Mouse (Mus musculus) embryonic facial prominence, embryonic 11.5 days (tissue): ENCODE measurements at regions not wholly inside any gene's neighbourhood (a gene's known extent, or its start where the extent isn't known, plus 50 kb on each side); places are given as distances from the start of the nearest gene placed in this dataset.
"Not testable (repeated sequence)": the region's sequence is repeated elsewhere in the genome, so short reads cannot be mapped to it uniquely, and the experiment has no call there.

ENCODE experiments used
- ATAC-seq: fragments of 200-750 bp; cut with Nextera tagmentation; replicated peaks from 2 replicates; pipeline ENCODE4 v1.8.0; 2017; ENCODE audit warnings: low read depth; ENCODE audit not compliant: insufficient number of reproducible peaks, low FRiP score, low TSS enrichment
- DNase-seq: peaks from one replicate; pipeline ENCODE4 v3.0.0-alpha.2; 2015; ENCODE audit warnings: low spot score
- H3K27ac ChIP-seq: fragments of 300-500 bp; sonication (generic); replicated peaks from 2 replicates; pipeline ENCODE4 v1.5.1; 2014; ENCODE audit warnings: mild to moderate bottlenecking, low read depth, low read length, control low read depth
- H3K27me3 ChIP-seq: fragments of 300-500 bp; sonication (generic); 2 replicates; pipeline ENCODE4 v1.6.1; 2014; ENCODE audit warnings: mild to moderate bottlenecking, low read length, moderate library complexity, mixed read lengths; ENCODE audit not compliant: control insufficient read depth, insufficient read depth
- H3K36me3 ChIP-seq: fragments of 300-500 bp; sonication (generic); replicated peaks from 2 replicates; pipeline ENCODE4 v1.6.1; 2014; ENCODE audit warnings: low read depth, mild to moderate bottlenecking, low read length, moderate library complexity, mixed read lengths; ENCODE audit not compliant: control insufficient read depth, insufficient read depth
- H3K4me1 ChIP-seq: fragments of 300-500 bp; sonication (generic); 2 replicates; pipeline ENCODE4 v1.6.1; 2014; ENCODE audit warnings: low read length, mixed read lengths; ENCODE audit not compliant: control insufficient read depth, insufficient read depth
- H3K4me2 ChIP-seq: fragments of 300-500 bp; sonication (generic); 2 replicates; pipeline ENCODE4 v1.6.1; 2014; ENCODE audit warnings: low read depth, mild to moderate bottlenecking, control low read depth, low read length, moderate library complexity
- H3K4me3 ChIP-seq: fragments of 300-500 bp; sonication (generic); 2 replicates; pipeline ENCODE4 v1.5.1; 2014; ENCODE audit warnings: low read depth, low read length, control low read depth
- H3K9ac ChIP-seq: fragments of 300-500 bp; sonication (generic); replicated peaks from 2 replicates; pipeline ENCODE4 v1.6.1; 2014; ENCODE audit warnings: mild to moderate bottlenecking, control low read depth, low read length
- H3K9me3 ChIP-seq: fragments of 300-500 bp; sonication (generic); replicated peaks from 2 replicates; pipeline ENCODE4 v1.6.1; 2016; ENCODE audit warnings: mild to moderate bottlenecking, low read length, inconsistent platforms, mixed read lengths; ENCODE audit not compliant: control insufficient read depth
- WGBS: fragments of 180-500 bp; shearing (Covaris S2); extraction: QIAGEN DNeasy Blood & Tissue Kit; methylation state at CpG from one replicate; pipeline ENCODE4 v1.1.7; 2014; 5-methylcytosine and 5-hydroxymethylcytosine counted together

DNA sequence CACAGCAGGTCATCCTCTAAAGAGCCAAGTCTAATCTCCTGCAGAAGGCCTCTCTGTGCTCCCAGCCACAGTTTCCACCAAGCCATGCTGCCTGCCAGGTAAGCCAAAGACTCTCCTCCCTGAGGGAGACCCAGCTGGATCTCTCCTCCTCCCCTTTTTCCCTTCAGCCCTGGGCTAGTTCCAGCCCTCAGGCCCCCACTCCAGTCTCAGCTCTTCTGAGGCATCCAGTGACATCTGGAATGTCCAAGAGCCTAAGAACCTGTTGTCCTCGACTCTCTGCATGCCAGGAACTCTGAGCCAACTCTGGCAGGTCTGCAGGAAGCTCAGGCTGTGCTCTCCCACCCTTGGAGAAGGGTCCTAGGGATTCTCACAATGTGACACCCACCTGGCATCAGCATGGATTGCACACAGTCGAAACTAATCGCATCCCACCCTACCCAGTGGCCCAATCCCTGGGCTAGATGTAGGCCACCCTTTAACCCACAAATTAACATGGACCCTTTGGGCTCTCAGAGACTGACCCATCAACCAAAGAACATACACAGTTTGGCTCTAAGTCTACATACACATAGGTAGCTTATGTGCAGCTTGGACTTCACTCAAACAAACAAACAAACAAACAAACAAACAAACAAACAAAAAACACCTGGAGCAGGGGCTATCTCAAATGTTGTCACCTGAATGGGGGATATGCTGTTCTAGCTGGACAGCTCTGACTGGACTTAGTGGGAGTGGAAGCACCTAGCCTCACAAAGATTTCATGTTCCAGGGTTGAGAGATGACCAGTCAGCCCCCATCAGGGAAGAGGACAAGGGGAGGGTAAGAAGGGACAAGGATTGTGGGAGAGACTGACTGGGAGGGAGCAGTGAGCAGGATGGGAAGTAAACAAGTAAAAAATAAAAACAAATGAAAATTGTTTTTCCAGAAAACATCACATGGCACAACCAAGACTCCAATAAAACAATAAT, 57.9 kb upstream of the Zfp709 start:
- not testable (repeated sequence) for H3K4me1 ChIP-seq, H3K9me3 ChIP-seq, H3K4me3 ChIP-seq, H3K27me3 ChIP-seq, H3K9ac ChIP-seq, H3K27ac ChIP-seq, H3K36me3 ChIP-seq, DNase-seq, H3K4me2 ChIP-seq
- peak; percentile 78 for ATAC-seq
- 69% methylated on average over 3 of the region's 3 CpGs for WGBS

DNA sequence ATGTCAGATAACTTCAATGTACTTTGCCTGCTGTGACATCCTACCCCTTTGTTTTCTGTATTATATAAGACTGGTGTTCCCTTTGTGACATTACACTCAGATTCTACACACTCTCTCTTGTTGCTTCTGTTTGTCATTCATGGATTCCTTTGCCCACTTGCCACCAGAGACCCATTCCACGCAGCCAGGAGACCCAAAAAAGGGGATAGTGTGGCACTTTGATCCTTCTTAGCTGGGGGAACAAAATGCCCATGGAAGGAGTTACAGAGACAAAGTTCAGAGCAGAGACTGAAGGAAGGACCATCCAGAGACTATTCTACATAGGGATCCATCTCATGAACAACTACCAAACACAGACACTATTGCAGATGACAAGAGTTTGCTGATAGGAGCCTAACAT, 59.1 kb upstream of the Zfp709 start:
- not testable (repeated sequence) for H3K4me1 ChIP-seq, H3K9ac ChIP-seq, H3K4me2 ChIP-seq, DNase-seq, H3K27ac ChIP-seq, H3K4me3 ChIP-seq, H3K9me3 ChIP-seq, H3K27me3 ChIP-seq, H3K36me3 ChIP-seq, ATAC-seq
- WGBS: 68% methylated on average over 1 of the region's 1 CpGs

DNA sequence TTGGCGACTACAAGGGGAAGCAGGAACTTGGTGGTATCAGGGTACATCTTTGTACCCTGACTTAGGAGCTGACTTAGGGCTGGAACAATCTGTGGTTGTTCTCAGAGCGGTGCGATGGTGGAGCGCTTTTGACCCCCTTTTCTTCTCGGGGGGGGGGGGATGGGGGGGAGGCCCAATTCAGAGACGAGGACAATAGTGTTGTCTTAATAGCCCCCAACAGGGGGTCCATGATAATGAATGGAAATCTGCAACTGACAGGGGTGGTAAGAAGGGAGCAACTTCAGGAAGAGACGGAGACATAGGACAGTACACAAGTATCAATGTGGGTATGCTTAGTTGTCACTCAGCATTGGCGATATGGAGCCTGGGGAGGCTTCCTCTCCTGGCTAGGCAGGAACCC, 61.9 kb upstream of the Zfp709 start:
- not testable (repeated sequence) for DNase-seq, H3K9ac ChIP-seq

DNA sequence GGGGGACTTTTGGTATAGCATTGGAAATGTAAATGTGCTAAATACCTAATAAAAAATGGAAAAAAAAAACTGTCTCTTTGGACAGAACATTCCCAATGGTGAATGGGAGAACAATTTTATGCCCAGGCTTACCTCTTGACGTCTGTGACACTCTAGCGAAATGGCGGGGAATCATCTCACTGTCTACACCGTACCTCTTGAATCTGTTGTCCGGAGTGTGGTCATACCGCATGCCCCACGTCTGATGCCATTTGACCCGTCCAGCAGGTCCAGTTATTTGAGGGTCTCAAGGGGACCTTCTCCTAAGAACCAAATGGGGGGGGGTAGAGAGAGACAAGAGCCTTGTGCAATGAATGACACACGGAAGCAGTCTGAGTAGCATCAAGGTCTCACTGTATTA, 62.4 kb upstream of the Zfp709 start:
- not testable (repeated sequence) for H3K27ac ChIP-seq, H3K9me3 ChIP-seq, H3K36me3 ChIP-seq, H3K4me1 ChIP-seq, H3K4me2 ChIP-seq, H3K4me3 ChIP-seq, DNase-seq, H3K27me3 ChIP-seq, H3K9ac ChIP-seq
- WGBS: 91% methylated on average over 9 of the region's 9 CpGs
- peak; percentile 78 for ATAC-seq

More for the DNA sequence above, 61.9 kb upstream of the Zfp709 start:
- not testable (repeated sequence) for H3K27ac ChIP-seq, H3K9me3 ChIP-seq, H3K4me1 ChIP-seq, H3K27me3 ChIP-seq, H3K36me3 ChIP-seq, H3K4me2 ChIP-seq, H3K4me3 ChIP-seq
- WGBS: 84% methylated on average over 8 of the region's 8 CpGs
- ATAC-seq: peak; percentile 67

DNA sequence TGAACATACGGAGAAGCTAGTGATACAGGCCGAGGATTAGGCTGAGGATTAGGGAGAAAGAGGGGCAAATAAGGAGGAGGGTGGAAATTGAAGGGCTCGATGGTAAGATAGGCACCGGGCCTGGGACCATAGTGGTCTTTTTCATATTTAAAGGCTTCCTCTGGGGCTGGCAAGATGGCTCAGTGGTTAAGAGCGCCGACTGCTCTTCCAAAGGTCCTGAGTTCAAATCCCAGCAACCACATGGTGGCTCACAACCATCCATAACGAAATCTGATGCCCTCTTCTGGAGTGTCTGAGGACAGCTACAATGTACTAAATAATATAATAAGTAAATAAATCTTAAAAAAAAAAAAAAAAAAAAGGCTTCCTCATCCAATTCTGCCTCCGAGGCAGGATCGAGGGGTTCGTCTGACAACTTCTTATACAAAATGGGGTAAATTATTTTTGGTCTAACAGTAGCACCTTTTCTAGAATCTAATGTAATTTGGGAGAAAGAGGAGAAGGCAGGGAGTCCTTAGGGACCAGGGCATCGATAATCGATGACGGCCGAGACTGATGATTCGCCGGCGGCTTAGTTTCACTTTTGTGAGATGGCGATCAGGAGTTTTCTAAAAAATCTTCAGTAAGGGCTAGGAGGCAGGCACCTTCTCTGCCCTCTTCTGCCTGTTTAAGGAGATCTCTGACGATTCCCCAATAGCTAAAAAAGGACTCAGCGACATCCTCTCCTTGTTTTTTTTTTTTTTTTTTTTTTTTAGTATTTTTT, 65.4 kb upstream of the Zfp709 start:
- not testable (repeated sequence) for H3K4me3 ChIP-seq, H3K4me2 ChIP-seq, H3K9ac ChIP-seq, H3K9me3 ChIP-seq, DNase-seq, ATAC-seq, H3K36me3 ChIP-seq, H3K4me1 ChIP-seq, H3K27ac ChIP-seq, H3K27me3 ChIP-seq
- WGBS: 91% methylated on average over 19 of the region's 20 CpGs

DNA sequence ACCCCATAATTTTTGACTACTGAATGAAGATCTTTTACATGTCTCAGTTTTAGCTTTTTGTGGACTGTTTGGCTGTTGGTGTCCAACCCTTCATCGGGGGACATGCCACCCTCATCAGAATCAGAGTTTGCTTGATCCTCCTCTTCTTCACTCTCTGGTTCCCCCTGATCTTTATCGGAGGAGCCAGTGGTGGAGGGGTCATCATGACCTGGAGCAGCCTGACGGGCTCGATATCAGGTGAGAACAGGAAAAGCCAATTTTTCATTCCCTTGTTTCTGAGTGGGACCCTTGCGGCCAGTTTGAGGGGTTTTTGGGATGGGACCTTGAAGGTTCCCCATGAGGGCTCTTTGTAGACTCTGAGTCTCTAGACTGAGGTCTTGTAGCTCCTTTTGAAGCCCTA, 66.0 kb upstream of the Zfp709 start:
- H3K4me3 ChIP-seq, H3K4me1 ChIP-seq, H3K27me3 ChIP-seq, H3K9me3 ChIP-seq, H3K9ac ChIP-seq, H3K36me3 ChIP-seq, H3K27ac ChIP-seq, H3K4me2 ChIP-seq, ATAC-seq, DNase-seq: not testable (repeated sequence)
- WGBS: 94% methylated on average over 5 of the region's 5 CpGs

DNA sequence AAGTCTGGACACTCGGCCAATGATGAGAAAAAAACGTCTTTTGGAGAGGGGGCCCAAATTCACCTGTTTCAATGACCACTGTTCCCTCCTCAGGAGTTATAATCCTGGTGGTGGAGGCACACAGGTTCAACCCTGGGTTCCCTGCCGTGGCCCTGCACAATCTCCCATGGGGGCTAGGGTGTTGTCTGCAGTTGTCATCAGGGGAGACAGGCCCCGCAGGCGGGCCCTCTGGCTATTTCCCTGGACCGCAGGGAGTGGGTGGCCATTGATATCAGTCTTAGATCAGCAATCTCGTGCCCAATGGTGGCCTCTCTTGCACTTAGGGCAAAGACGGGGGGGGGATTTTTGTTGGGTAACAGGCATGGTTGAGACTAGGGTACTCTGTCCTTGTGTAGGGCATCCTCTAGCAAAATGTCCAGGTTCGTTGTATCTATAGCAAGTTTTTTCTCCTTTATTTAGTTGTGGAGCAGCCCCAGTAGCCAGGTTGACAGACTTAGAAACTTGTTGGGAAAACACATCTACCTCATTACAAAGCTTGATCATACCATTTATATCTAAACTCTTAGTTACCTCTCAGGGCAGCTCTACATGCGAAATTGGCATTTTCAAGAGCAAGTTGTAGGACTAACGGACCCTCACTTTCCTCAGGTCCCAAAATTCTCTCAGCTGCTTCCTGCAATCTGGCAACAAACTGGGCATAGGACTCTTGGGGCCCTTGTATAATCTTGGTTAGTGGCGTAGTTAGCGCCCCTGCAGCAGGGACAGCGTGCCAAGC, 66.9 kb upstream of the Zfp709 start:
- DNase-seq, H3K4me3 ChIP-seq, H3K27ac ChIP-seq, H3K27me3 ChIP-seq, H3K4me2 ChIP-seq, H3K9ac ChIP-seq, H3K4me1 ChIP-seq, H3K36me3 ChIP-seq, H3K9me3 ChIP-seq, ATAC-seq: not testable (repeated sequence)
- 88% methylated on average over 14 of the region's 14 CpGs for WGBS
